Mouse (Mus musculus): Measurements from ENCODE around the gene Spata2.
A peak's percentile ranks its signal among the peaks of the same experiment; 100 is the strongest.

DNA sequence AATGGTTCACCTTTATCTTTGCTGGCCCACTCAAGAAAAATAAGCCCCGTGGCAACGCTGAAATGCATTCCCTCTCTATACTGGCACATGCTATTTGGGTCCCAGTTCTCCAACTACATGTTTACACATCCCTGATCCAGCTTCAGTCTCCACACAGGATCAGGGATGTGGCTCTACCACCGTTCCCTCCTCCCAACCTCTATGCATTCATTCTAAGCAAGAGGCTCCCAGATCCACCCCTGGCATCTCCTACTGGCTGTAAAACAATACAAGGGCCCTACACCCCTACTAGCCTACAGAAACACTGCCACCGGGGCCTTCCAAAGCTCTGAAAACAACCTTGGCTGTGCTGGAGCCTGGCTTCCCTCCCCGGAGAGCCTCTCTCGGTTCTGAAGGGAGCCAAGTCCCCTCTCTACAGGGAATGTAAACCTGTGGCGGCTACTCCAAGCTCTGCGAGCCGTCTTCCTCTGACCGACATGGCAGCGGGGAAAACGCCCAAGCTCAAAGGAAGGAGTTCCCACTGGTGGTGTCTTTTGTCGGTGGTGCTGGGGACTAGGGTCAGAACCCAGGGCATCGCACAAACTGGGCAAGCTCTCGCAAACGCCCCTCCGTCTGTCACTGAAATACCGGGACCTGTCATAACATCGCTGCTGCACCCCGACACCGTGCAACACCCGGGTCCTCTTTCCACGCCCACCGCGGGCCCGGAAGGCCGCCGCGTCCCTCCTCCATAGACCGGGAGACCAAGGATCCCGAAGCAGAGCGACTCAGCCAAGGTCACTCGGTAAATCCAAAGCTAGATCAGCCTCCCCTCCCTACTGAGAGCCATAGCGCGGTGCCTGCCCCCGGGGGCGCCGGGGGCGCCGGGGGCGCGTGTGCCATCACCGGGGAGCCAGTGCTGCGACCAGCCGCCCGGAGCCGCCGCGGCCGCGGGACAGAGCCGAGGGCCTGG is 654 bp downstream of the Spata2 start, which contains the start of gene Rnf114:
- TF ChIP-seq POLR2A (IDR thresholded peaks at IDR 0.05; ENCODE audit: insufficient read length, low read depth): no peak
- peak; percentile 20 for TF ChIP-seq POLR2AphosphoS2 (IDR thresholded peaks at IDR 0.05; ENCODE audit: insufficient read length, low read depth)
- no peak for TF ChIP-seq MAX (IDR thresholded peaks at IDR 0.05; ENCODE audit: low read depth)
- TF ChIP-seq E2F4 (IDR thresholded peaks at IDR 0.05; ENCODE audit: insufficient read depth): no peak
